Mouse (Mus musculus) left cerebral cortex, adult 6 months (tissue): ENCODE results near the gene C3. TPM values are rescaled to one million over a fixed set of nuclear protein-coding genes. Genes with fewer than 3 reads are reported as not detected.

ENCODE experiments used
- long read RNA-seq, 2 experiments: library from polyadenylated mRNA; unstranded; transcript quantifications; one replicate each; pipeline ENCODE4 v2.0.0; 2019 to 2020
- polyA plus RNA-seq: library from polyadenylated mRNA; unstranded; fragments of <200 nt; fragmentation: Nextera tagmentation; gene quantifications from 2 replicates; pipeline ENCODE4 v1.2.3, GENCODE M21; 2021

The C3 gene
- 0.19 and 0.49 TPM in 2 replicates for polyA plus RNA-seq
- long read RNA-seq, experiment 1, partial matches to known transcripts = 2 of 2 reads
- long read RNA-seq, experiment 1, other reads (novel, unspliced or antisense) = 0 of 2 reads
- long read RNA-seq, experiment 2, partial matches to known transcripts = 1 of 1 reads
- long read RNA-seq, experiment 2, other reads (novel, unspliced or antisense) = 0 of 1 reads

GRCm38 (mm10) chr17:57228014-57228413 is at the start of gene C3:
Gene C3 (minus strand): TSS chr17:57228136.

GRCm38 (mm10) chr17:57249186-57250181 is 21.5 kb upstream of the C3 start, which contains the start of gene Trip10:
Gene Trip10 (plus strand): TSS chr17:57249455.

GRCm38 (mm10) chr17:57248201-57248699 is 20.3 kb upstream of the C3 start, which contains the start of gene Gpr108:
Gene Gpr108 (minus strand): TSS chr17:57248446.

GRCm38 (mm10) chr17:57194041-57194507 is 33.9 kb downstream of the C3 start, which contains the start of gene Tnfsf14:
Gene Tnfsf14 (minus strand): TSS chr17:57194177.

Other genes with a start within 250 kb of the C3 start
- not detected in 2 replicates for gene Acer1, start 246.0 kb downstream of the C3 start, polyA plus RNA-seq
- gene Clpp, start 237.8 kb downstream of the C3 start, polyA plus RNA-seq = 172 and 205 TPM in 2 replicates
- 62.5 and 64.6 TPM in 2 replicates for gene Alkbh7, start 230.8 kb downstream of the C3 start, polyA plus RNA-seq
- gene Pspn, start 228.1 kb downstream of the C3 start, polyA plus RNA-seq = not detected in 2 replicates
- 63.0 and 79.7 TPM in 2 replicates for gene Gtf2f1, start 216.8 kb downstream of the C3 start, polyA plus RNA-seq
- gene Gm17949, start 216.7 kb downstream of the C3 start, polyA plus RNA-seq = not detected in 2 replicates
- gene Khsrp, start 196.6 kb downstream of the C3 start, polyA plus RNA-seq = 3.1 and 6.7 TPM in 2 replicates
- not detected in 2 replicates for gene Slc25a41, start 186.5 kb downstream of the C3 start, polyA plus RNA-seq
- 1.4 and 1.5 TPM in 2 replicates for gene Crb3, start 169.0 kb downstream of the C3 start, polyA plus RNA-seq
- 31.3 and 177 TPM in 2 replicates for gene Slc25a23, start 168.3 kb downstream of the C3 start, polyA plus RNA-seq
- gene Dennd1c, start 149.6 kb downstream of the C3 start, polyA plus RNA-seq = 0.29 and 0.58 TPM in 2 replicates
- 603 and 657 TPM in 2 replicates for gene Tubb4a, start 140.4 kb downstream of the C3 start, polyA plus RNA-seq
- 0.77 and 0.92 TPM in 2 replicates for gene Tnfsf9, start 122.8 kb downstream of the C3 start, polyA plus RNA-seq
- gene Cd70, start 78.4 kb downstream of the C3 start, polyA plus RNA-seq = 0.33 and 0.42 TPM in 2 replicates
- not detected in 2 replicates for gene Tnfsf14, start 34.0 kb downstream of the C3 start, polyA plus RNA-seq
- gene Gpr108, start 20.3 kb upstream of the C3 start, polyA plus RNA-seq = 23.5 TPM in 2 replicates
- 3.4 and 3.6 TPM in 2 replicates for gene Trip10, start 21.3 kb upstream of the C3 start, polyA plus RNA-seq
- gene Vav1, start 51.0 kb upstream of the C3 start, polyA plus RNA-seq = 1.8 TPM in 2 replicates
- gene Adgre1, start 130.6 kb upstream of the C3 start, polyA plus RNA-seq = 4.5 and 5.6 TPM in 2 replicates